Mouse (Mus musculus) limb, embryonic 14.5 days (tissue): ENCODE data around the gene Rln3. TPM values are rescaled to one million over a fixed set of nuclear protein-coding genes. Genes with fewer than 3 reads are reported as not detected.

Source experiments
- ATAC-seq: fragments of 200-750 bp; cut with Nextera tagmentation; 2 replicates; pipeline ENCODE4 v1.8.0; 2017; ENCODE audit warnings: low read depth, moderate number of reproducible peaks, moderate TSS enrichment; ENCODE audit not compliant: low FRiP score
- DNase-seq: peaks from one replicate; pipeline ENCODE4 v3.0.0-alpha.2; 2015; ENCODE audit warnings: low spot score
- H3K27ac ChIP-seq: fragments of 300-500 bp; sonication (generic); replicated peaks from 2 replicates; pipeline ENCODE4 v1.5.1; 2014; ENCODE audit warnings: low read depth, mild to moderate bottlenecking, low read length, moderate library complexity, mixed read lengths
- H3K27me3 ChIP-seq: fragments of 300-500 bp; sonication (generic); 2 replicates; pipeline ENCODE4 v1.6.1; 2014; ENCODE audit warnings: low read length, mixed read lengths; ENCODE audit not compliant: control insufficient read depth, insufficient read depth
- H3K36me3 ChIP-seq: fragments of 300-500 bp; sonication (generic); 2 replicates; pipeline ENCODE4 v1.6.1; 2014; ENCODE audit warnings: mild to moderate bottlenecking, low read length, moderate library complexity, mixed read lengths; ENCODE audit not compliant: control insufficient read depth, insufficient read depth
- H3K4me1 ChIP-seq: fragments of 300-500 bp; sonication (generic); 2 replicates; pipeline ENCODE4 v1.6.1; 2014; ENCODE audit warnings: antibody characterized with exemption, low read length, mixed read lengths; ENCODE audit not compliant: control insufficient read depth, insufficient read depth
- H3K4me2 ChIP-seq: fragments of 300-500 bp; sonication (generic); replicated peaks from 2 replicates; pipeline ENCODE4 v1.6.1; 2014; ENCODE audit warnings: low read depth, mild to moderate bottlenecking, low read length, moderate library complexity; ENCODE audit not compliant: severe bottlenecking
- H3K4me3 ChIP-seq: fragments of 300-500 bp; sonication (generic); replicated peaks from 2 replicates; pipeline ENCODE4 v1.5.1; 2014; ENCODE audit warnings: low read length
- H3K9ac ChIP-seq: fragments of 300-500 bp; sonication (generic); 2 replicates; pipeline ENCODE4 v1.6.1; 2014; ENCODE audit warnings: mild to moderate bottlenecking, low read depth, low read length, moderate library complexity; ENCODE audit not compliant: severe bottlenecking
- H3K9me3 ChIP-seq: fragments of 300-500 bp; sonication (generic); 2 replicates; pipeline ENCODE4 v1.6.1; 2016; ENCODE audit warnings: low read length; ENCODE audit not compliant: control insufficient read depth
- POLR2A ChIP-seq: fragments of 200-500 bp; IDR thresholded peaks from 2 replicates; pipeline ENCODE4 v1.8.0; 2012; ENCODE audit warnings: inconsistent platforms, mild to moderate bottlenecking, moderate library complexity, borderline replicate concordance; ENCODE audit not compliant: insufficient read depth, insufficient read length; ENCODE audit errors: extremely low read depth
- WGBS: fragments of 180-500 bp; shearing (Covaris S2); extraction: QIAGEN DNeasy Blood & Tissue Kit; methylation state at CpG from one replicate; pipeline ENCODE4 v1.1.7; 2014; 5-methylcytosine and 5-hydroxymethylcytosine counted together
- polyA plus RNA-seq, 2 experiments: library from polyadenylated mRNA; depleted of rRNA in 1 of 2; stranded (reverse) in 1 of 2; unstranded in 1 of 2; fragments of >200 nt; fragmentation: Nextera tagmentation in 1 of 2; extraction: Ambion mirVana in 1 of 2; gene quantifications; 2 replicates each; pipeline versions ENCODE4 v1.2.1 to v1.2.3; 2012 to 2014

The Rln3 gene
- polyA plus RNA-seq, 2 experiments = not detected

- Histone ChIP-seq H3K36me3 (no peaks in the 10 kb centered on the region), H3K9ac (no peak overlapping the region), H3K4me3 (no peak overlapping the region), H3K4me1 (peaks cover 2% of the 10 kb centered on the region; the same call in 1 of the 2 replicates), H3K27ac (no peak overlapping the region), H3K9me3 (no peaks in the 10 kb centered on the region), H3K27me3 (peaks cover 34% of the 10 kb centered on the region), H3K4me2 (no peak overlapping the region)
- no peak for ATAC-seq
- WGBS = 21% methylated on average over 5 of the region's 5 CpGs
- TF ChIP-seq POLR2A = no peak
- DNase-seq = no peak
Measured at GRCm38 (mm10) chr8:84023085-84023484, 21.7 kb downstream of the Rln3 start.

DNA sequence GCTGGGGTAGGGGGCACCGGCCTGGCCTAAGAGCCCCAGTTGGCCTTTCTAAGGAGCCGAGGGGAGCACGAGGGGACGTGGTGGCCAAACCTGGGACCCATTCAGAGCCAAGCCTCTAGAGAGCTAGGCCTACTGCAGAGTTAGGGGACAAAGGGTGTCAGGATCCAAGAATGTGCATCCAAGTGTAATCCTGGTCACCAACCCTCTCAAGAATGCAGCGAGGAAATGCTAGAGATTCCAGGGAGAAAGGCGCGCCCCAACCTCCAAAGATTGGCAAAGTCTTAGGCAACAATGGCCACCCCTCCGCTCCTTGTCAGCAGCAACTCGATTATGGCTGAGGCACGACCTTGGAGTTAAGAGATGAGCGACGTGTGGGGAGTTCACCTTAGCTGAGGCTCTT lies 23.2 kb downstream of the Rln3 start:
- 47% methylated on average over 12 of the region's 12 CpGs for WGBS
- no peak for TF ChIP-seq POLR2A
- Histone ChIP-seq H3K36me3 (no peaks in the 10 kb centered on the region), H3K4me2 (no peak overlapping the region), H3K9me3 (no peaks in the 10 kb centered on the region), H3K27me3 (peaks cover 26% of the 10 kb centered on the region; the same call in 1 of the 2 replicates), H3K27ac (no peak overlapping the region), H3K4me3 (no peak overlapping the region), H3K9ac (no peak overlapping the region), H3K4me1 (peaks cover 2% of the 10 kb centered on the region; the same call in 1 of the 2 replicates)
- DNase-seq (no peak), ATAC-seq (no peak)

DNA sequence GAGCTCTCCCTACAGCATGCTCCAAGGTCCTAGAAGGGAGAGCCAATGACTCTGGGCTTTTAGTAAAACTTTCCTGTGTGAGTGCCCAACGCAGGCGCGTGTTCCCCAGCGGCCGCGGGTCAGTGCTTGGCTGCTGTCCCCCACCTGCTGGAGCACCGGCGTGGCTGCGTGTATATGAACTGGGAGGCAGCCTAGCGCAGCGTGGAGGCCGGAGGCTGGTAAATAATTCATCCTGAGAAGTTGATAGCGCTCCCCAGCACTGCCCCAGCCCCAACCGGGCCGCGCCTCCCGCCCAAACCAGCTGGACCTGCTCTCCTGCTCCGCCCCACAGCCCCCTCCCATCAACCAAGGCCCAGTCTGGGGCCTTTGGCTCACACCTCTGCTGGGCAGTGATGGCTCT lies 23.7 kb downstream of the Rln3 start, which contains the start of gene Palm3:
Gene Palm3, plus strand, starts transcription at position 376 of the 400 bp plus-strand sequence.
- no peaks in the 10 kb centered on the region for H3K36me3 ChIP-seq
- H3K27ac ChIP-seq = no peak within 1 kb of the TSS
- no peaks in the 10 kb centered on the region for H3K9me3 ChIP-seq
- DNase-seq = no peak
- H3K4me3 ChIP-seq = no peak within 1 kb of the TSS
- TF ChIP-seq POLR2A = no peak
- H3K27me3 ChIP-seq = peaks cover 21% of the 10 kb centered on the region; the same call in 1 of the 2 replicates
- ATAC-seq = no peak
- 7% methylated on average over 16 of the region's 18 CpGs for WGBS
- H3K9ac ChIP-seq = no peak within 1 kb of the TSS
- H3K4me2 ChIP-seq = no peak within 1 kb of the TSS
- H3K4me1 ChIP-seq = no peaks in the 10 kb centered on the region

GRCm38 (mm10) chr8:84019738-84020137 lies 25.1 kb downstream of the Rln3 start:
- H3K4me3 ChIP-seq = no peak overlapping the region
- no peaks in the 10 kb centered on the region for H3K9me3 ChIP-seq
- H3K27ac ChIP-seq = no peak overlapping the region
- H3K4me1 ChIP-seq = no peaks in the 10 kb centered on the region
- H3K4me2 ChIP-seq = no peak overlapping the region
- WGBS = 75% methylated on average over 9 of the region's 9 CpGs
- no peak for TF ChIP-seq POLR2A
- DNase-seq = no peak
- peaks cover 17% of the 10 kb centered on the region; the same call in 1 of the 2 replicates for H3K27me3 ChIP-seq
- no peak overlapping the region for H3K9ac ChIP-seq
- no peaks in the 10 kb centered on the region for H3K36me3 ChIP-seq
- no peak for ATAC-seq

DNA sequence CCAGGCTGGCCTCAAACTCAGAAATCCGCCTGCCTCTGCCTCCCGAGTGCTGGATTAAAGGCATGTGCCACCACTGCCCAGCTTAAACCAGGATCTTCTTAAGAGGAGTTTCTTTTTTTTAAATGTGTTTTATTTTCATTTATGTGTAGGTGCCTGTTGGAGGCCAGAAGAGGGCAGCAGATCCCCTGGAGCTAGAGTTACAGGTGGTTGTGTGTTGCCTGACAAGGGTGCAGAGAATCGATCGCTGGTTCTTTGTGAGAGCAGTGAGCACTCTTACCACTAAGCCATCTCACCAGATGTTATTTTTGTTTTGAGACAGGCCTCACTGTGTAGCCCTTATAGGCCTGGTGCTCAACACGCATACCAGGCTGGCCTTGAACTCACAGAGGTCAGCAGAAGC lies 29.0 kb downstream of the Rln3 start:
- DNase-seq (no peak), ATAC-seq (no peak)
- Histone ChIP-seq H3K27me3 (peaks cover 36% of the 10 kb centered on the region), H3K4me2 (no peak overlapping the region), H3K4me3 (no peak overlapping the region), H3K9me3 (no peaks in the 10 kb centered on the region), H3K36me3 (no peaks in the 10 kb centered on the region), H3K9ac (no peak overlapping the region), H3K4me1 (peaks cover 15% of the 10 kb centered on the region), H3K27ac (no peak overlapping the region)
- no peak for TF ChIP-seq POLR2A
- 93% methylated on average over 5 of the region's 5 CpGs for WGBS
